Mouse (Mus musculus) kidney, embryonic 14.5 days (tissue): ENCODE results near the gene Hist1h4a. TPM values are rescaled to one million over a fixed set of nuclear protein-coding genes. Genes with fewer than 3 reads are reported as not detected.
"Not testable (repeated sequence)": the region's sequence is repeated elsewhere in the genome, so short reads cannot be mapped to it uniquely, and the experiment has no call there.

Experiments used
- ATAC-seq: fragments of 200-750 bp; cut with Nextera tagmentation; 2 replicates; pipeline ENCODE4 v1.8.0; 2017; ENCODE audit warnings: moderate number of reproducible peaks, mild to moderate bottlenecking, moderate TSS enrichment, moderate library complexity; ENCODE audit not compliant: low FRiP score, low TSS enrichment
- H3K27ac ChIP-seq: fragments of 300-500 bp; sonication (generic); 2 replicates; pipeline ENCODE4 v1.5.1; 2014; ENCODE audit warnings: low read depth, mild to moderate bottlenecking, low read length, moderate library complexity, mixed read lengths
- H3K27me3 ChIP-seq: fragments of 300-500 bp; sonication (generic); 2 replicates; pipeline ENCODE4 v1.6.1; 2014; ENCODE audit warnings: mild to moderate bottlenecking, low read length; ENCODE audit not compliant: control insufficient read depth, insufficient read depth
- H3K36me3 ChIP-seq: fragments of 300-500 bp; sonication (generic); 2 replicates; pipeline ENCODE4 v1.6.1; 2014; ENCODE audit warnings: low read length, mixed read lengths; ENCODE audit not compliant: control insufficient read depth, insufficient read depth
- H3K4me1 ChIP-seq: fragments of 300-500 bp; sonication (generic); 2 replicates; pipeline ENCODE4 v1.6.1; 2014; ENCODE audit warnings: low read length, mixed read lengths; ENCODE audit not compliant: control insufficient read depth, insufficient read depth
- H3K4me2 ChIP-seq: fragments of 300-500 bp; sonication (generic); replicated peaks from 2 replicates; pipeline ENCODE4 v1.6.1; 2014; ENCODE audit warnings: low read depth, mild to moderate bottlenecking, low read length
- H3K4me3 ChIP-seq: fragments of 300-500 bp; sonication (generic); 2 replicates; pipeline ENCODE4 v1.5.1; 2014; ENCODE audit warnings: mild to moderate bottlenecking, low read length
- H3K9ac ChIP-seq: fragments of 300-500 bp; sonication (generic); 2 replicates; pipeline ENCODE4 v1.6.1; 2014; ENCODE audit warnings: low read depth, mild to moderate bottlenecking, low read length, moderate library complexity
- H3K9me3 ChIP-seq: fragments of 300-500 bp; sonication (generic); 2 replicates; pipeline ENCODE4 v1.6.1; 2016; ENCODE audit warnings: low read length; ENCODE audit not compliant: control insufficient read depth
- WGBS: fragments of 180-500 bp; shearing (Covaris S2); extraction: QIAGEN DNeasy Blood & Tissue Kit; methylation state at CpG from one replicate; pipeline ENCODE4 v1.1.7; 2014; 5-methylcytosine and 5-hydroxymethylcytosine counted together
- polyA plus RNA-seq: library from polyadenylated mRNA; unstranded; fragments of >200 nt; fragmentation: Nextera tagmentation; extraction: Ambion mirVana; gene quantifications from 2 replicates; pipeline ENCODE4 v1.2.1, GENCODE M21; 2014

Hist1h4a gene
- polyA plus RNA-seq, 1 experiment from 2014 or later = 1.9 TPM

DNA sequence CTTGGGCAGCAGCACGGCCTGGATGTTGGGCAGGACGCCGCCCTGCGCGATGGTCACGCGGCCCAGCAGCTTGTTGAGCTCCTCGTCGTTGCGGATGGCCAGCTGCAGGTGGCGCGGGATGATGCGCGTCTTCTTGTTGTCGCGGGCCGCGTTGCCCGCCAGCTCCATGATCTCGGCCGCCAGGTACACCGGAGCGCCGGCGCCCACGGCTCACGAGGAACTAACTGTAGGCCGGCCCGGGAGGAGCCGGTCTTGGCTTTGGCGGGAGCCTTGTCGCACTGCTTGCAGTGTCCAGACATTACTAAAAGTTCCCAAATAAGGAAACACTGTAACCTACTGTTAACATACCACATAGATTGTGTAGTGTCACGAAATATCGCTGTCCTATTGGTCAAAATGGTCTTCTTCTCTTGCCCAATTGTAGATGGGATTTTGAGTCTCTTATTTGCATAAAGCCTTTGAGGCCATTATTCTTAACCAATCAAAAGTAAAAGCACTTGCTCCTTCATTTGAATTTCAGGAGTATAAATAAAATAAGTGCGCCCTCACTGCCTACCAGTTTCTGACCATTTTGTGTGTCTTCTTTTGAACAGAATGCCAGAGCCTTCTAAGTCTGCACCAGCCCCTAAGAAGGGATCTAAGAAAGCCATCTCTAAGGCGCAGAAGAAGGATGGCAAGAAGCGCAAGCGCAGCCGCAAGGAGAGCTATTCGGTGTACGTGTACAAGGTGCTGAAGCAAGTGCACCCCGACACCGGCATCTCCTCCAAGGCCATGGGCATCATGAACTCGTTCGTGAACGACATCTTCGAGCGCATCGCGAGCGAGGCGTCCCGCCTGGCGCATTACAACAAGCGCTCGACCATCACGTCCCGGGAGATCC is 14.6 kb downstream of the Hist1h4a start, which contains the start of gene Hist1h2bb:
Gene Hist1h2bb, plus strand, starts transcription at position 534 of the 880 bp plus-strand sequence.
- ATAC-seq = peak; percentile 95
- peak within 1 kb of the TSS; percentile 73 for H3K9ac ChIP-seq
- H3K4me2 ChIP-seq = peak within 1 kb of the TSS; percentile 67
- peak within 1 kb of the TSS; percentile 98 for H3K27ac ChIP-seq
- peaks cover 14% of the 10 kb centered on the region; the same call in 1 of the 2 replicates for H3K4me1 ChIP-seq
- H3K9me3 ChIP-seq, H3K36me3 ChIP-seq, H3K27me3 ChIP-seq: not testable (repeated sequence)
- WGBS = under 1% methylated on average over 37 of the region's 58 CpGs
- H3K4me3 ChIP-seq = peak within 1 kb of the TSS; percentile 45

DNA sequence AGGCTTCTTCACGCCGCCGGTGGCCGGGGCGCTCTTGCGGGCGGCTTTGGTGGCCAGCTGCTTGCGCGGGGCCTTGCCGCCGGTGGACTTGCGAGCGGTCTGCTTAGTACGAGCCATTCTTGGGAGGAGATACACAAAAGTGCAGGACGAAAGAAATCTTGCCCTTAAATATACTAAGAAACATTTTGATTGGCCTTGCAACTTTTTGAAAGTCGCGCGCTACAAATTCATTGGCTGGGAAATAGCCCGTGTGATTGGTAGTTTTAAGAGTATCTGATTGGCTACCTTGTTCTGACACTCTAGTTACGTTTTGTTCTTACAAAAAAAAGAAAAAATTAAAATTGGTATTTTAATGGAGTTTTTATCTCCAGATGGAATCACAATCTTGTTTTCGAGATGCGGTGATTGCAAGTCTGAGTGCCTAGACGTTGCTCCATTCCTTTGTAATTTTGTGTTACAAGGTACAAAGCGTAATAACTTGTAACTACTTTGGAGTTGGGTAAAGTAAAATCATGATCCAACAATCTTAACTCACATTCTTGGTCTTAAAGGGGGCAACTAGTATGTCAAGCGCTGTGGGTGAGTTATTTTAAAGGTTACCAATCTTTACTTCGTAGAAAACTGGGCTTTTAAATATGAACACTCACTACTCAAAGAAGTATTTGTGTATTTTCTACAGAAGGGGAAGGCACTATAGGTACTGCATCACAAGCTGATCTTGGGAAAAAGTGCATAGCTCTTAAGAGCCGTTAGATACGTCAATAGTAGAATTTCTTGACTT is 15.5 kb downstream of the Hist1h4a start, which contains the start of gene Hist1h3c:
Gene Hist1h3c, minus strand, starts transcription at position 222 of the 781 bp plus-strand sequence.
- no peaks in the 10 kb centered on the region for H3K36me3 ChIP-seq
- peak within 1 kb of the TSS; percentile 98 for H3K27ac ChIP-seq
- peak; percentile 75 for ATAC-seq
- H3K4me2 ChIP-seq = peak within 1 kb of the TSS; percentile 67
- WGBS = 1% methylated on average over 21 of the region's 28 CpGs
- H3K4me3 ChIP-seq = peak within 1 kb of the TSS; percentile 45
- H3K27me3 ChIP-seq = no peaks in the 10 kb centered on the region
- H3K9ac ChIP-seq = peak within 1 kb of the TSS; percentile 75
- H3K9me3 ChIP-seq = no peaks in the 10 kb centered on the region
- H3K4me1 ChIP-seq = peaks cover 18% of the 10 kb centered on the region; the same call in 1 of the 2 replicates

DNA sequence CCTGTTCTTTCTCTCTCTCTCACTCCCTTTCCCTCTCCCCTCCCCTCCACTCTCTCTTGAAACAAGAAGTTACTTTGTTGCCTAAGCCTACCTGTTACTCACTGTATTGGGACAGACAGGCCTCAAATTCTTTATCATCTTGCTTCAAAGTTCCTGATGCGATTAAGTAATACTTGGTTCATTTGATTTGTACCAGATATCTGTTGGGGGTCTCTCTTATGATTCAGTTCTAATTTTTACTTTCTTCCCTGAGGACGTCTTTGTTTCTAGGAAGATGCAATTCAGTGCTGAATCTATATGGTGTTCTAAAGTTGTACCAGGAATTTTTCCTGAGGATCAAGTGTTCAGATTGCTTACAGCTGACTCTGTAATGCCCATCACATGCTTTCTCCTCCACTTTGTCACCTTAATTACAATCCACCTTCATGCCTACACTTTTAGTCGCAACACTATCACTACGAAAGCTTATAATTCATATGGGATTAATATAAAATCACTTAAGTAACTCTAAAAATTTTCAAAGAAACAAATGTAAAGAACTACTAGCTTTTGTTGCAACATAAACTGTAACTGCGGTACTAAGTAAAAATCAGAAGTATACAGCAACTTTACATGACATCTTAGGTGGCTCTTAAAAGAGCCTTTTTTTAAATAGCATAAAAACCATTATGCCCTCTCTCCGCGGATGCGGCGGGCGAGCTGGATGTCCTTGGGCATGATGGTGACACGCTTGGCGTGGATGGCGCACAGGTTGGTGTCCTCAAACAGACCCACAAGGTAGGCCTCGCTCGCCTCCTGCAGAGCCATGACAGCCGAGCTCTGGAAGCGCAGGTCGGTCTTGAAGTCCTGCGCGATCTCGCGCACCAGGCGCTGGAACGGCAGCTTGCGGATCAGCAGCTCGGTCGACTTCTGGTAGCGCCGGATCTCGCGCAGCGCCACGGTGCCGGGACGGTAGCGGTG is 16.3 kb downstream of the Hist1h4a start:
- Histone ChIP-seq H3K4me3 (peak overlapping the region; percentile 41), H3K27me3 (no peaks in the 10 kb centered on the region), H3K9me3 (no peaks in the 10 kb centered on the region), H3K36me3 (no peaks in the 10 kb centered on the region), H3K27ac (peak overlapping the region; percentile 98), H3K4me2 (peak overlapping the region; percentile 67), H3K4me1 (peaks cover 21% of the 10 kb centered on the region; the same call in 1 of the 2 replicates), H3K9ac (peak overlapping the region; percentile 75)
- WGBS = 2% methylated on average over 13 of the region's 36 CpGs
- ATAC-seq = no peak

DNA sequence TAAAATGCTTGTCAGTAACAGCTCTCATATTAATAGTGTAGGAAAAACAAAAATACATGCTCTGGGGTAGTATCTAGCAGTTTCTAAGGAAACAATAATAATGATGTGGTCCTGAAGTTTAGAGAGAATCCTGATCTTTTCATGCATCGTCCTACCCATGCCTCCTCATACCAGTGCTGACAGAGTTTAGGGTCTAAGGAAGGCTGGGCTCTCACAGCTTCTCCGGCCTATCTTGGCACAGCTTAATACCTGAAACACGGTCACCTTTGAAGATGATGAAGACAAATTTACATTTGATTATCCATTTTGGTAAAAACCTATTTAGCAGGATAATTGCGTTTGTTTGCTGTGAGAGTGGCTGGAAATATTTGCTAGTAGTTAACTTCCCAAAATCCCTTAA is 17.1 kb downstream of the Hist1h4a start:
- H3K9me3 ChIP-seq = no peaks in the 10 kb centered on the region
- ATAC-seq = no peak
- peaks cover 21% of the 10 kb centered on the region; the same call in 1 of the 2 replicates for H3K4me1 ChIP-seq
- WGBS = 48% methylated on average over 4 of the region's 4 CpGs
- H3K4me3 ChIP-seq = peak overlapping the region; percentile 41
- peak overlapping the region; percentile 67 for H3K4me2 ChIP-seq
- H3K27ac ChIP-seq = peak overlapping the region; percentile 98; the same call in 1 of the 2 replicates
- H3K36me3 ChIP-seq = no peaks in the 10 kb centered on the region
- H3K27me3 ChIP-seq = no peaks in the 10 kb centered on the region
- H3K9ac ChIP-seq = peak overlapping the region; percentile 75

DNA sequence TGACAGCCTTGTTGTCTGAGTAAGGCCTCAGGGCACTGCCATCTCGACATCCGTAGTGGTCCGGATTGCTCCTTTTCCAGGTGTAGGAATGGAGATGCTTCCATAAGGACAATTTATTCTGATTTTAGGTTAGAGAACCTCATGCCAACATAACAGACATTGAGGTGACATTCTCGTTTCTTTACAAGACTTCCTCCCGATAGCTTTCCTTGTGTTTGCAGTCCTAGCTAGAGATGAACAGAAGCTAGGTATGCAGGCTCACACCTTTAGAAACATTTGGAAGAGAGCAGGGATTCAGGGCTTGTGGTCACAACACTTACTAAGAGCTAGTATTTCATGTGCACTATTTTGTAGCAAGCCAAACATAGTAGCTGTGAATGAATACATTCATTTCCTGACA is 17.8 kb downstream of the Hist1h4a start:
- no peak overlapping the region for H3K9ac ChIP-seq
- H3K4me2 ChIP-seq = no peak overlapping the region
- peaks cover 17% of the 10 kb centered on the region; the same call in 1 of the 2 replicates for H3K4me1 ChIP-seq
- H3K27ac ChIP-seq = no peak overlapping the region
- no peaks in the 10 kb centered on the region for H3K27me3 ChIP-seq
- no peak overlapping the region for H3K4me3 ChIP-seq
- ATAC-seq = no peak
- H3K36me3 ChIP-seq = no peaks in the 10 kb centered on the region
- WGBS = 88% methylated on average over 5 of the region's 5 CpGs
- H3K9me3 ChIP-seq = no peaks in the 10 kb centered on the region

DNA sequence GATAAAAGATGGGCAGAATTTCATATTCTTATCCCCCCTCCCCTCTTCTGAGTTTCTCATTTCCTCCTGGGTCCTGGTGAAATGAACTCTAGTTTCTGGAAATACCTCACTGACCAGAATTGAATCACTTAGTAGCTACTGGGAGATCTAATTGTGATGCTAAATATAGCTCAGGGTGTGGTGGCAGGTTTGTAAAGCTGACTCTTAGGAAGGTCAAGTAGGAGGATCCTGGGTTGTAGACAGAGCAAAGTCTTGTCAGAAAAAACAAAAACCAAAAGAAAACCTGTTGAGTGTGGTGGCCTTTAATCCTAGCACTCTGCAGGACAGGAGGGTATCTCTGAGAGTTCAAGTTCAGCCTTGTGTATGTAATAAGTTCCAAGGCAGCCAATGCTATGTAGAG is 19.0 kb downstream of the Hist1h4a start:
- H3K27me3 ChIP-seq = no peaks in the 10 kb centered on the region
- no peak overlapping the region for H3K4me3 ChIP-seq
- H3K36me3 ChIP-seq = no peaks in the 10 kb centered on the region
- no peaks in the 10 kb centered on the region for H3K9me3 ChIP-seq
- peaks cover 13% of the 10 kb centered on the region; the same call in 1 of the 2 replicates for H3K4me1 ChIP-seq
- no peak overlapping the region for H3K27ac ChIP-seq
- ATAC-seq = no peak
- no peak overlapping the region for H3K9ac ChIP-seq
- no peak overlapping the region for H3K4me2 ChIP-seq

DNA sequence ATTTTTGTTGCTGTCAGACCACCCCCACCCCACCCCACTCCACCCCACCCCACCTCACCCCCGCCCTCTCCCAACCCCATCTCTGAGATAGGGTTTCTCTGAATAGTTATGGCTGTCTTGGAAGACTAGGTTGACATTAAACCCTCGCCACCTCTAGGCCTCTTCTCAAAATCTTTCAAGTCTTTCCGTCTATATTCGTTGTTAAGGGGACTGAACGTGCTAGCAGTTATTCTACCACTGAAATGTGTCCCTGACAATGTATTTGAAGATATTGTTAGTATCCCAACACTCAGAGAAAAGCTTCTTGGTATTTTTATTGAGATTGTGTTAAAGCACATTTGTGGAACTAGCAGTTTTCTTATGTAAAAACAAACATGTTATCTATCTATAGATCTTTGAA is 20.1 kb downstream of the Hist1h4a start:
- 47% methylated on average over 5 of the region's 5 CpGs for WGBS
- no peak for ATAC-seq
- no peaks in the 10 kb centered on the region for H3K9me3 ChIP-seq
- no peaks in the 10 kb centered on the region for H3K27me3 ChIP-seq
- peak overlapping the region; percentile 51; the same call in 1 of the 2 replicates for H3K4me3 ChIP-seq
- peak overlapping the region; percentile 74; the same call in 1 of the 2 replicates for H3K9ac ChIP-seq
- peaks cover 13% of the 10 kb centered on the region; the same call in 1 of the 2 replicates for H3K4me1 ChIP-seq
- peak overlapping the region; percentile 99; the same call in 1 of the 2 replicates for H3K27ac ChIP-seq
- H3K4me2 ChIP-seq = peak overlapping the region; percentile 72
- no peaks in the 10 kb centered on the region for H3K36me3 ChIP-seq

DNA sequence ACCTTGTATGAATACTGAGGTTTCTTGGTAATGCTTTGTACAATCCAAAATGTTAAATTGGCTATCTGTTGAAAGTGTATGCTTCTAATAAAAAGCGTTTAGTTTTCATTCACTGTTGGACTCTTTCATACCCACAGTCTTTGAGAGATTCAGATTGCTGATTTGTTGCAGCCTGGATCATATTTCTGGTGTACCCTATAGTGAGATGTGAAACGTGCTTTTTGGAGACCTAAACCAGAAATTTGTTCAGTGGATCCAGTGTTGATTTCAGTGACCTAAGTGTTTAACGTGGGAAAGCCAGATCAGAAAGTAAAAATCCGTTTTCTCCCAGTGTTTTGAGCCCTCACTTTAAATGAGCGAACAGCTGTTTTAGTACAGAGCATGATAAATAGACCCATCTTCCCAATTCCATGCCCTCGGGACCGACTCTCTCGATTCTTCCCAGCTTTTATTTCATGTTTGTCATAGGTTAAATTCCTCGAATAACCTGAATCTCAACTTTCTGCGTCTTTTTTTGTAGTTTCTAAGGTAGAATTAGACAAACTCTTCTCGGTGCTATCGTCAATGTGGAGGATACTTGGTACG is 20.7 kb downstream of the Hist1h4a start:
- peak overlapping the region; percentile 72 for H3K4me2 ChIP-seq
- WGBS = 22% methylated on average over 13 of the region's 13 CpGs
- peak overlapping the region; percentile 51 for H3K4me3 ChIP-seq
- no peaks in the 10 kb centered on the region for H3K27me3 ChIP-seq
- H3K36me3 ChIP-seq = no peaks in the 10 kb centered on the region
- no peak for ATAC-seq
- H3K9me3 ChIP-seq = no peaks in the 10 kb centered on the region
- peaks cover 13% of the 10 kb centered on the region; the same call in 1 of the 2 replicates for H3K4me1 ChIP-seq
- peak overlapping the region; percentile 99 for H3K27ac ChIP-seq
- peak overlapping the region; percentile 74 for H3K9ac ChIP-seq
